Mouse (Mus musculus) hindbrain, embryonic 13.5 days (tissue): ENCODE data around the gene Gm10665. TPM values are rescaled to one million over a fixed set of nuclear protein-coding genes. Genes with fewer than 3 reads are reported as not detected.
"Not testable (repeated sequence)": the region's sequence is repeated elsewhere in the genome, so short reads cannot be mapped to it uniquely, and the experiment has no call there.

Source experiments
- ATAC-seq: fragments of 200-750 bp; cut with Nextera tagmentation; 2 replicates; pipeline ENCODE4 v1.8.0; 2017; ENCODE audit warnings: moderate TSS enrichment; ENCODE audit not compliant: low FRiP score
- H3K27ac ChIP-seq: fragments of 300-500 bp; sonication (generic); 2 replicates; pipeline ENCODE4 v1.5.1; 2015; ENCODE audit warnings: inconsistent platforms, mild to moderate bottlenecking, moderate library complexity
- H3K27me3 ChIP-seq: fragments of 300-500 bp; sonication (generic); 2 replicates; pipeline ENCODE4 v1.6.1; 2015; ENCODE audit warnings: mild to moderate bottlenecking, inconsistent platforms
- H3K36me3 ChIP-seq: fragments of 300-500 bp; sonication (generic); 2 replicates; pipeline ENCODE4 v1.6.1; 2015; ENCODE audit warnings: mild to moderate bottlenecking, inconsistent platforms
- H3K4me1 ChIP-seq: fragments of 300-500 bp; sonication (generic); replicated peaks from 2 replicates; pipeline ENCODE4 v1.6.1; 2015; ENCODE audit warnings: inconsistent platforms
- H3K4me2 ChIP-seq: fragments of 300-500 bp; sonication (generic); 2 replicates; pipeline ENCODE4 v1.6.1; 2015; ENCODE audit warnings: inconsistent platforms, mild to moderate bottlenecking, moderate library complexity
- H3K4me3 ChIP-seq: fragments of 300-500 bp; sonication (generic); 2 replicates; pipeline ENCODE4 v1.5.1; 2015; ENCODE audit warnings: mild to moderate bottlenecking, inconsistent platforms
- H3K9ac ChIP-seq: fragments of 300-500 bp; sonication (generic); 2 replicates; pipeline ENCODE4 v1.6.1; 2015; ENCODE audit warnings: mild to moderate bottlenecking, inconsistent platforms
- H3K9me3 ChIP-seq: fragments of 300-500 bp; sonication (generic); 2 replicates; pipeline ENCODE4 v1.6.1; 2016; ENCODE audit warnings: inconsistent platforms
- WGBS: fragments of 180-500 bp; shearing (Covaris S2); methylation state at CpG from one replicate; pipeline ENCODE4 v1.1.7; 2015; 5-methylcytosine and 5-hydroxymethylcytosine counted together
- polyA plus RNA-seq: library from polyadenylated mRNA; unstranded; fragments of >200 nt; fragmentation: Nextera tagmentation; extraction: Ambion mirVana; gene quantifications from 2 replicates; pipeline ENCODE4 v1.2.1, GENCODE M21; 2015

The Gm10665 gene
- not detected in 2 replicates for polyA plus RNA-seq

GRCm38 (mm10) chr7:22463975-22464374 is at the start of gene Gm10665:
Gm10665 (minus strand) TSS chr7:22464075.
- H3K9ac ChIP-seq, H3K36me3 ChIP-seq, H3K9me3 ChIP-seq, H3K4me1 ChIP-seq, ATAC-seq, H3K4me2 ChIP-seq, H3K27ac ChIP-seq, H3K27me3 ChIP-seq, H3K4me3 ChIP-seq: not testable (repeated sequence)
- WGBS = no CpG with 5 or more reads among the region's 5 CpGs

- H3K4me1 ChIP-seq, H3K36me3 ChIP-seq, H3K9me3 ChIP-seq, H3K27ac ChIP-seq, H3K4me2 ChIP-seq, H3K4me3 ChIP-seq, H3K9ac ChIP-seq, ATAC-seq, H3K27me3 ChIP-seq: not testable (repeated sequence)
- WGBS = 65% methylated on average over 2 of the region's 3 CpGs
Observed at GRCm38 (mm10) chr7:22499578-22499977, 35.7 kb upstream of the Gm10665 start, which contains the start of gene Vmn1r151. Vmn1r151 (minus strand) TSS chr7:22499678.

- not testable (repeated sequence) for H3K27ac ChIP-seq, H3K27me3 ChIP-seq, ATAC-seq, H3K4me3 ChIP-seq, H3K9ac ChIP-seq, H3K9me3 ChIP-seq, H3K36me3 ChIP-seq, H3K4me2 ChIP-seq, H3K4me1 ChIP-seq
- WGBS = no CpG with 5 or more reads among the region's 2 CpGs
Observed at GRCm38 (mm10) chr7:22438129-22438528, 25.7 kb downstream of the Gm10665 start, which contains the start of gene Vmn1r149. Vmn1r149 (minus strand) TSS chr7:22438229.

- not testable (repeated sequence) for H3K27me3 ChIP-seq, H3K9ac ChIP-seq, ATAC-seq, H3K4me2 ChIP-seq, H3K36me3 ChIP-seq, H3K4me1 ChIP-seq, H3K4me3 ChIP-seq, H3K27ac ChIP-seq, H3K9me3 ChIP-seq
- WGBS = no CpG with 5 or more reads among the region's 3 CpGs
Observed at GRCm38 (mm10) chr7:22413283-22413682, 50.6 kb downstream of the Gm10665 start, which contains the start of gene Vmn1r148. Vmn1r148 (plus strand) TSS chr7:22413583.

Other genes with a start within 250 kb of the Gm10665 start
- gene Gm8453, start 234.6 kb downstream of the Gm10665 start, polyA plus RNA-seq = not detected in 2 replicates
- not detected in 2 replicates for gene Gm4187, start 134.4 kb downstream of the Gm10665 start, polyA plus RNA-seq
- gene Gm8660, start 93.0 kb downstream of the Gm10665 start, polyA plus RNA-seq = not detected in 2 replicates
- gene Vmn1r148, start 50.5 kb downstream of the Gm10665 start, polyA plus RNA-seq = not detected in 2 replicates
- gene Vmn1r149, start 25.8 kb downstream of the Gm10665 start, polyA plus RNA-seq = not detected in 2 replicates
- not detected in 2 replicates for gene Vmn1r151, start 35.6 kb upstream of the Gm10665 start, polyA plus RNA-seq
- not detected in 2 replicates for gene Vmn1r152, start 58.9 kb upstream of the Gm10665 start, polyA plus RNA-seq
- gene Gm8677, start 70.8 kb upstream of the Gm10665 start, polyA plus RNA-seq = not detected in 2 replicates
- not detected in 2 replicates for gene Gm4201, start 101.3 kb upstream of the Gm10665 start, polyA plus RNA-seq
- gene Gm4565, start 124.1 kb upstream of the Gm10665 start, polyA plus RNA-seq = not detected in 2 replicates
- gene Vmn1r155, start 193.9 kb upstream of the Gm10665 start, polyA plus RNA-seq = not detected in 2 replicates
- not detected in 2 replicates for gene Gm8693, start 228.2 kb upstream of the Gm10665 start, polyA plus RNA-seq